Comparison of ENCODE assay signal across 16 mouse cellular contexts in the genomic region with DNA sequence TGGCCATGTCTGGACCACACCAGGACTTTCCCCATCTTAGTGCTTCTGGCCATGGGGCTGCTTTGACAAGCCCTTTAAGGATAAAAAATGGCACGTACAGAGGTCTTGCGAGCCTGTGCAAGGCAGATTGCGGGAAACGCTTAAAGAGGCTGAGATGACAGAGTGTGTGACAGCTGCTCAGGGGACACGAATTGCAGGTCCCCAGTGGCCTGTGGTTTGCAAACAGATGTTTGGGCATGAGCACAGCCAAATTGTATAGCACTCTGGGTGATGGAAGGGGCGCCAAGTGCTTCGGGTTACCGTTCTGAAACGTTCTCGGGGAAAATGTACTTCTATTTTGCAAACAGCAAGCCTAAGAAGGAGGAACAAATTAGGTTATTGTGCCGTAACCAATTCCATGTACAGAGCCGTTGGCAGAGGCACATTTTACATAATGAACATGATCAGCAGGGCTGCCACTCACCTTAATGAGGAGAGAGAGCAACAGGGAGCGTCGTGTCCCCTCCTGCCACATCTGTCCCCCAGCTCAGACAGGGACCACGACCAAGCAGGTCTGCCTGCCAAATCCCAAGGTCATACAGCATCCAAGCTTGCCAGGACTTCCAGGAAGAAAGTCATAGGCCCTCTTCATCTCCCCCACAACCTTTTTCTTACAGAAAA. TPM values are rescaled to one million over a fixed set of nuclear protein-coding genes. Genes with fewer than 3 reads are reported as not detected.
DNase-seq lines count a peak whose midpoint lies in the region; ATAC-seq and TF ChIP-seq lines count a peak whose summit lies in the region.
"Had no signal": no experiment of that assay in that cellular context is flagged by ENCODE, and none has a peak within 500 bp of the region (broad histone marks: within the 10 kb centered on the region; RNA-seq: fewer than 3 reads in every experiment).

No protein-coding gene starts in this region.

- no peaks in the 10 kb centered on the region for H3K27me3 ChIP-seq in forebrain, embryonic 14.5 days (replicated peaks; ENCODE audit: control insufficient read depth, insufficient read depth, low read length)
- no peaks in the 10 kb centered on the region for H3K27me3 ChIP-seq in forebrain, embryonic 11.5 days (ENCODE audit: control insufficient read depth, insufficient read depth, low read length)
- H3K27me3 ChIP-seq in midbrain, embryonic 14.5 days (ENCODE audit: control insufficient read depth, insufficient read depth, low read length) = no peaks in the 10 kb centered on the region
- H3K27me3 ChIP-seq in midbrain, embryonic 10.5 days (ENCODE audit: low read depth, poor library complexity, severe bottlenecking) = no peaks in the 10 kb centered on the region
- H3K27me3 ChIP-seq in neural tube, embryonic 15.5 days (replicated peaks) = no peaks in the 10 kb centered on the region
- H3K27me3 ChIP-seq in liver, postnatal 0 days (ENCODE audit: insufficient read depth, low read length) = no peaks in the 10 kb centered on the region

- H3K4me3 ChIP-seq in forebrain, embryonic 14.5 days (ENCODE audit: low read depth, low read length) = no peak overlapping the region
- no peak overlapping the region for H3K4me3 ChIP-seq in forebrain, embryonic 11.5 days (ENCODE audit: low read depth, low read length)
- no peak overlapping the region for H3K4me3 ChIP-seq in midbrain, embryonic 14.5 days (replicated peaks; ENCODE audit: low read depth, low read length)
- H3K4me3 ChIP-seq in midbrain, embryonic 10.5 days = no peak overlapping the region
- no peak overlapping the region for H3K4me3 ChIP-seq in neural tube, embryonic 15.5 days (replicated peaks)
- no peak overlapping the region for H3K4me3 ChIP-seq in liver, postnatal 0 days (ENCODE audit: low read depth, low read length)
- H3K4me3 ChIP-seq: erythroblast, embryonic 14.5 days; heart, embryonic 13.5 days; megakaryocyte, embryonic 14.5 days had no signal

- no peak for TF ChIP-seq POLR2A in brain, embryonic 14.5 days (IDR thresholded peaks at IDR 0.05; ENCODE audit: borderline replicate concordance, extremely low read depth, insufficient read depth, insufficient read length, poor library complexity, severe bottlenecking)

- 23% methylated on average over 15 of the region's 15 CpGs for WGBS in forebrain, embryonic 14.5 days
- 66% methylated on average over 15 of the region's 15 CpGs for WGBS in forebrain, embryonic 11.5 days
- 54% methylated on average over 15 of the region's 15 CpGs for WGBS in midbrain, embryonic 14.5 days
- WGBS in midbrain, embryonic 10.5 days = 85% methylated on average over 15 of the region's 15 CpGs
- 23% methylated on average over 15 of the region's 15 CpGs for WGBS in neural tube, embryonic 15.5 days
- 65% methylated on average over 15 of the region's 15 CpGs for WGBS in liver, postnatal 0 days (ENCODE audit: insufficient replicate concordance)

- no peaks in the 10 kb centered on the region for H3K36me3 ChIP-seq in forebrain, embryonic 14.5 days (ENCODE audit: control insufficient read depth, insufficient read depth, low read length)
- H3K36me3 ChIP-seq in forebrain, embryonic 11.5 days (ENCODE audit: control insufficient read depth, insufficient read depth, low read length) = no peaks in the 10 kb centered on the region
- no peaks in the 10 kb centered on the region for H3K36me3 ChIP-seq in midbrain, embryonic 14.5 days (ENCODE audit: control insufficient read depth, insufficient read depth, low read length)
- no peaks in the 10 kb centered on the region for H3K36me3 ChIP-seq in midbrain, embryonic 10.5 days
- H3K36me3 ChIP-seq in neural tube, embryonic 15.5 days = no peaks in the 10 kb centered on the region
- H3K36me3 ChIP-seq in liver, postnatal 0 days (replicated peaks; ENCODE audit: insufficient read depth, low read length) = no peaks in the 10 kb centered on the region
- H3K36me3 ChIP-seq: heart, embryonic 13.5 days had no signal

- no peak for ATAC-seq in forebrain, embryonic 14.5 days
- no peak for ATAC-seq in forebrain, embryonic 11.5 days (replicated peaks; ENCODE audit: low FRiP score)
- ATAC-seq in midbrain, embryonic 14.5 days (ENCODE audit: low FRiP score, low TSS enrichment) = no peak
- peak; percentile 60; the same call in 1 of the 2 replicates for ATAC-seq in neural tube, embryonic 15.5 days (ENCODE audit: low FRiP score)
- ATAC-seq in liver, postnatal 0 days = no peak

- no peak overlapping the region for H3K9ac ChIP-seq in forebrain, embryonic 14.5 days (ENCODE audit: low read length)
- H3K9ac ChIP-seq in forebrain, embryonic 11.5 days (ENCODE audit: low read length) = no peak overlapping the region
- no peak overlapping the region for H3K9ac ChIP-seq in midbrain, embryonic 14.5 days (replicated peaks; ENCODE audit: low read length)
- H3K9ac ChIP-seq in neural tube, embryonic 15.5 days (replicated peaks) = no peak overlapping the region
- H3K9ac ChIP-seq in liver, postnatal 0 days (replicated peaks) = no peak overlapping the region
- H3K9ac ChIP-seq: heart, embryonic 13.5 days; liver, embryonic 14.5 days had no signal

- H3K4me1 ChIP-seq in forebrain, embryonic 14.5 days (ENCODE audit: control insufficient read depth, insufficient read depth, low read length) = peaks cover 9% of the 10 kb centered on the region
- no peaks in the 10 kb centered on the region for H3K4me1 ChIP-seq in forebrain, embryonic 11.5 days (replicated peaks; ENCODE audit: control insufficient read depth, insufficient read depth, low read length)
- peaks cover 7% of the 10 kb centered on the region; the same call in 1 of the 2 replicates for H3K4me1 ChIP-seq in midbrain, embryonic 14.5 days (ENCODE audit: control insufficient read depth, insufficient read depth, low read length)
- H3K4me1 ChIP-seq in midbrain, embryonic 10.5 days = no peaks in the 10 kb centered on the region
- peaks cover 12% of the 10 kb centered on the region for H3K4me1 ChIP-seq in neural tube, embryonic 15.5 days
- H3K4me1 ChIP-seq in liver, postnatal 0 days (ENCODE audit: insufficient read depth) = no peaks in the 10 kb centered on the region
- H3K4me1 ChIP-seq: megakaryocyte, embryonic 14.5 days had no signal

- no peak overlapping the region; the same call in 1 of the 2 replicates for H3K27ac ChIP-seq in forebrain, embryonic 14.5 days (ENCODE audit: low read depth, low read length)
- H3K27ac ChIP-seq in forebrain, embryonic 11.5 days (ENCODE audit: low read depth, low read length) = no peak overlapping the region
- no peak overlapping the region for H3K27ac ChIP-seq in midbrain, embryonic 14.5 days (replicated peaks; ENCODE audit: low read depth, low read length)
- H3K27ac ChIP-seq in midbrain, embryonic 10.5 days (replicated peaks) = no peak overlapping the region
- peak overlapping the region; percentile 63; the same call in 1 of the 2 replicates for H3K27ac ChIP-seq in neural tube, embryonic 15.5 days (replicated peaks)
- no peak overlapping the region for H3K27ac ChIP-seq in liver, postnatal 0 days (ENCODE audit: low read depth)
- H3K27ac ChIP-seq: heart, embryonic 13.5 days; liver, embryonic 14.5 days had no signal

- TF ChIP-seq CTCF in brain, embryonic 14.5 days (IDR thresholded peaks at IDR 0.05; ENCODE audit: borderline replicate concordance, extremely low read depth, insufficient read depth, insufficient read length) = no peak
- no peak for TF ChIP-seq CTCF in liver, postnatal 0 days (IDR thresholded peaks at IDR 0.05; ENCODE audit: low read depth)

- no peaks in the 10 kb centered on the region for H3K9me3 ChIP-seq in forebrain, embryonic 14.5 days (replicated peaks; ENCODE audit: control insufficient read depth, low read length)
- no peaks in the 10 kb centered on the region for H3K9me3 ChIP-seq in forebrain, embryonic 11.5 days (ENCODE audit: control insufficient read depth, low read length)
- H3K9me3 ChIP-seq in midbrain, embryonic 14.5 days (ENCODE audit: control insufficient read depth, low read length) = no peaks in the 10 kb centered on the region
- no peaks in the 10 kb centered on the region for H3K9me3 ChIP-seq in midbrain, embryonic 10.5 days (replicated peaks)
- H3K9me3 ChIP-seq in neural tube, embryonic 15.5 days (replicated peaks) = no peaks in the 10 kb centered on the region
- no peaks in the 10 kb centered on the region for H3K9me3 ChIP-seq in liver, postnatal 0 days (ENCODE audit: low read length)
- H3K9me3 ChIP-seq: heart, embryonic 13.5 days; megakaryocyte, embryonic 14.5 days had no signal

- no peak overlapping the region for H3K4me2 ChIP-seq in forebrain, embryonic 14.5 days (ENCODE audit: low read length)
- no peak overlapping the region for H3K4me2 ChIP-seq in forebrain, embryonic 11.5 days (ENCODE audit: low read depth, low read length, severe bottlenecking)
- H3K4me2 ChIP-seq in midbrain, embryonic 14.5 days (ENCODE audit: low read length) = peak overlapping the region; percentile 4; the same call in 1 of the 2 replicates
- H3K4me2 ChIP-seq in neural tube, embryonic 15.5 days = no peak overlapping the region
- no peak overlapping the region for H3K4me2 ChIP-seq in liver, postnatal 0 days (ENCODE audit: low read depth, low read length)
- H3K4me2 ChIP-seq: heart, embryonic 13.5 days had no signal

- peak; percentile 48 for DNase-seq in forebrain, embryonic 14.5 days (ENCODE audit: low spot score)
- DNase-seq in forebrain, embryonic 11.5 days (ENCODE audit: low spot score) = no peak
- peak; percentile 36 for DNase-seq in midbrain, embryonic 14.5 days
- DNase-seq in midbrain, embryonic 10.5 days (ENCODE audit: low spot score) = no peak
- DNase-seq in brain, embryonic 14.5 days (ENCODE audit: low read depth) = peak; percentile 69
- DNase-seq in liver, postnatal 0 days = no peak
- DNase-seq in thymus, postnatal 4 days = no peak
- DNase-seq: cerebellum, adult 2 months; kidney, adult 2 months; kidney, postnatal 4 days; lung, postnatal 10 days had no signal

- no peak for TF ChIP-seq EP300 in liver, postnatal 0 days (IDR thresholded peaks at IDR 0.05; ENCODE audit: low read depth)

RNA-seq across cellular contexts. Expression of a gene that starts 17.0 kb away (rescaled TPM):
- 10.9 and 15.6 TPM in 2 replicates for polyA plus RNA-seq in forebrain, embryonic 14.5 days (2014; fragmentation: Nextera tagmentation; extraction: Ambion mirVana)
- polyA plus RNA-seq in forebrain, embryonic 11.5 days (2014; fragmentation: Nextera tagmentation; extraction: Ambion mirVana) = 1.2 and 1.6 TPM in 2 replicates
- 24.9 and 36.2 TPM in 2 replicates for polyA plus RNA-seq in midbrain, embryonic 14.5 days (2014; fragmentation: Nextera tagmentation; extraction: Ambion mirVana)
- 0.23 and 0.29 TPM in 2 replicates for polyA plus RNA-seq in midbrain, embryonic 10.5 days (2016; fragmentation: Nextera tagmentation; extraction: Ambion mirVana)
- 10.4 and 16.4 TPM in 2 replicates for polyA plus RNA-seq in brain, embryonic 14.5 days (2012; rRNA removed)
- 25.2 and 31.0 TPM in 2 replicates for polyA plus RNA-seq in neural tube, embryonic 15.5 days (2015; fragmentation: Nextera tagmentation; extraction: Ambion mirVana)
- polyA plus RNA-seq in liver, postnatal 0 days (2015; fragmentation: Nextera tagmentation; extraction: Ambion mirVana) = not detected in 2 replicates
- polyA plus RNA-seq: erythroblast, embryonic 14.5 days; heart, embryonic 13.5 days; liver, embryonic 14.5 days had no signal

Comparison
In these comparisons a context has a peak if more than half of its experiments do, and no peak if none do; other contexts are left out.
1. DNase-seq: peak in forebrain, embryonic 14.5 days (single experiment), midbrain, embryonic 14.5 days (single experiment) and brain, embryonic 14.5 days (single experiment); none in forebrain, embryonic 11.5 days (single experiment), midbrain, embryonic 10.5 days (single experiment), liver, postnatal 0 days (single experiment) and thymus, postnatal 4 days (single experiment).